Mouse (Mus musculus): ENCODE results near the gene Mmp7.
A peak's percentile ranks its signal among the peaks of the same experiment; 100 is the strongest.

Mmp7 gene

GRCm38 (mm10) chr9:7748881-7749280 is 57.0 kb downstream of the Mmp7 start:
- peak; percentile 61 for DNase-seq
